Mouse (Mus musculus) A20 (cell line): ENCODE measurements around the gene Gm20388.

Experiments used
- DNase-seq: peaks from one replicate; pipeline ENCODE4 v3.0.0-alpha.2; 2011; ENCODE audit warnings: low read depth, low spot score

Gene Gm20388

GRCm38 (mm10) chr8:120084783-120085182 lies 174.1 kb downstream of the Gm20388 start:
- DNase-seq, result no peak

GRCm38 (mm10) chr8:120089511-120089910 lies 178.9 kb downstream of the Gm20388 start:
- DNase-seq, result no peak

- no peak for DNase-seq
Observed at GRCm38 (mm10) chr8:120091032-120091431, 180.4 kb downstream of the Gm20388 start.

- no peak for DNase-seq
Observed at GRCm38 (mm10) chr8:120093103-120093502, 182.5 kb downstream of the Gm20388 start.

GRCm38 (mm10) chr8:120094801-120095200 lies 184.2 kb downstream of the Gm20388 start:
- DNase-seq, result no peak

GRCm38 (mm10) chr8:120096486-120096885 lies 185.8 kb downstream of the Gm20388 start:
- DNase-seq, result no peak

- DNase-seq, result no peak
Observed at GRCm38 (mm10) chr8:120100388-120101067, 189.9 kb downstream of the Gm20388 start.

- peak; percentile 84 for DNase-seq
Observed at GRCm38 (mm10) chr8:120101068-120101972, 190.7 kb downstream of the Gm20388 start, which contains the start of gene Zdhhc7. Gene Zdhhc7 (minus strand): TSS chr8:120101482.

GRCm38 (mm10) chr8:120103916-120104315 lies 193.3 kb downstream of the Gm20388 start:
- no peak for DNase-seq

- no peak for DNase-seq
Observed at GRCm38 (mm10) chr8:120104721-120105272, 194.2 kb downstream of the Gm20388 start.

GRCm38 (mm10) chr8:120109149-120109548 lies 198.5 kb downstream of the Gm20388 start:
- DNase-seq, result no peak

- DNase-seq, result no peak
Observed at GRCm38 (mm10) chr8:120110966-120111365, 200.3 kb downstream of the Gm20388 start.

- DNase-seq, result no peak
Observed at GRCm38 (mm10) chr8:120111382-120111781, 200.7 kb downstream of the Gm20388 start.

GRCm38 (mm10) chr8:120112535-120112934 lies 201.9 kb downstream of the Gm20388 start:
- no peak for DNase-seq

GRCm38 (mm10) chr8:120113306-120113705 lies 202.7 kb downstream of the Gm20388 start:
- no peak for DNase-seq

- DNase-seq, result peak; percentile 99
Observed at GRCm38 (mm10) chr8:120113758-120114255, 203.2 kb downstream of the Gm20388 start, which contains the start of gene 6430548M08Rik. Gene 6430548M08Rik (plus strand): TSS chr8:120114152.

- DNase-seq, result no peak
Observed at GRCm38 (mm10) chr8:120114315-120114841, 203.7 kb downstream of the Gm20388 start.

GRCm38 (mm10) chr8:120116600-120116999 lies 206.0 kb downstream of the Gm20388 start:
- DNase-seq, result no peak

- no peak for DNase-seq
Observed at GRCm38 (mm10) chr8:120118162-120118561, 207.5 kb downstream of the Gm20388 start.

GRCm38 (mm10) chr8:120118847-120119246 lies 208.2 kb downstream of the Gm20388 start:
- no peak for DNase-seq

- DNase-seq, result no peak
Observed at GRCm38 (mm10) chr8:120119429-120119828, 208.8 kb downstream of the Gm20388 start.

- DNase-seq, result no peak
Observed at GRCm38 (mm10) chr8:120119931-120120330, 209.3 kb downstream of the Gm20388 start.
